Mouse (Mus musculus) v-Abl transformed pro-B cells (cell line): Measurements from ENCODE around the gene Pten.
"Not testable (repeated sequence)": the region's sequence is repeated elsewhere in the genome, so short reads cannot be mapped to it uniquely, and the experiment has no call there.

ENCODE experiments used
- in situ Hi-C, 2 experiments: fragments of 400-800 bp; cut with MboI; formaldehyde crosslinking; loops; one replicate each; pipeline ENCODE4 v1.15.1; 2025; ENCODE audit not compliant: unreplicated experiment in 2 of 2

Gene Pten

DNA sequence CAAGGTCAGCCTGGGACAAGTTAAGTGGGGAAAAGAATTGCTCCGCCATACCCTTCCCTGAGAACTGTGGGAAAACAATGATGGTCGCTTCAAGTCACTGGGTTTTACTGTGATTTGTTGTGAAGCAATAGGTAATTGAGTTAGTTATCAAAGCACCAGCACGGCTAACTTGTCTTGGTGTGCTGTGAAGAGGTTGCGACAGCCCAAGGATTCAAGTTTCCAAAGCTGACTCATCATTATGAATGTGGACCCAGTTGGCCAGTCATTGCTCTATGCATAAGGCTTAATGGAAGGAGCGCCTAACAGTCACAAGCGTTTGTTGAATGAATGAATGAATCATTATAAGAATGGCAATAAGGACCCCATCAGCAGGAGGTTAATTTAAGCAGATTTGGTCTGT, 4.9 kb upstream of the Pten start:
- in situ Hi-C loops = loop anchor here in 1 of 2 experiments (10.0 kb wide), 1 partner anchor 352 kb away; no protein-coding TSS in a partner anchor

- in situ Hi-C loops = loop anchor here in 1 of 2 experiments (10.0 kb wide), 1 partner anchor 351 kb away; no protein-coding TSS in a partner anchor
These were observed 3.9 kb upstream of the Pten start for GRCm38 (mm10) chr19:32753386-32753785.

- in situ Hi-C loops = loop anchor here in 1 of 2 experiments (10.0 kb wide), 1 partner anchor 350 kb away; no protein-coding TSS in a partner anchor
These were observed 2.9 kb upstream of the Pten start for GRCm38 (mm10) chr19:32754188-32755000.

DNA sequence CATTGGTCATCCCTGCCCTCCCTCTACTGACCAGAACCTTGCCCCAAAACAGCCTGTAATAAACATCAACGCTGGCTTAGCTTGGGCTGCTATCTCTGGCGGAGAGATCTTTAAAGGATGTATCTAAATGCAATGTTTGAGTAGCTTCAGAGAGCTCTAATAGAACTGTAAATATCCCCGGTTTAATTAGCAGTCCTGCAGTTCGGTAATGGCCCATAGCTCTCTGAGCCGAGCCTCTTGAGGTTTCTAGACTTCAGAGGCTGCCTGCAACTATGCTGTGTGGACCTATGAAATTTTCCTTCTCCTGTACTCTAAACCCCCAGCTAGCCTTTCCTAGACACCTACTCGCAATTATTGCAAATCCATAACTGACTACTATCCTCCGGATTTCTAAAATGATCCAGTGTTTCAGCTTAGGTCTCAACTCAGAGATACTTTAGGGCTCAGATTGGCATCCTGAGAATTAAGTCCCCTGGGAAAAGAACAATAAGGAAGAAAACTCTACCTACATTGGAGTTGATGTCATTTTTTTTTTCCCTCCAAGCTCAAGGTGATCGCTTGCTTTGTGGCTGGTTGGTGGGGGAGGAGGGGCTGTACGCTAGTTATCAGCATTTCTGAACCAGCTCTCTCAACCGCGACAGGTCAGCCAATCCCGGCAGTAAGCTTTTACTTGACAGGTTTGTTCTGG, 2.0 kb upstream of the Pten start:
- in situ Hi-C loops = loop anchor here (5.0 to 10.0 kb wide), 7 partner anchors 33 to 1462 kb away; no protein-coding TSS in a partner anchor

GRCm38 (mm10) chr19:32755792-32756635, 1.3 kb upstream of the Pten start:
- in situ Hi-C loops = loop anchor here (5.0 to 10.0 kb wide), 7 partner anchors 34 to 1461 kb away; no protein-coding TSS in a partner anchor

GRCm38 (mm10) chr19:32756636-32756899, 729 bp upstream of the Pten start:
- in situ Hi-C loops = loop anchor here (5.0 to 10.0 kb wide), 7 partner anchors 34 to 1461 kb away; no protein-coding TSS in a partner anchor

DNA sequence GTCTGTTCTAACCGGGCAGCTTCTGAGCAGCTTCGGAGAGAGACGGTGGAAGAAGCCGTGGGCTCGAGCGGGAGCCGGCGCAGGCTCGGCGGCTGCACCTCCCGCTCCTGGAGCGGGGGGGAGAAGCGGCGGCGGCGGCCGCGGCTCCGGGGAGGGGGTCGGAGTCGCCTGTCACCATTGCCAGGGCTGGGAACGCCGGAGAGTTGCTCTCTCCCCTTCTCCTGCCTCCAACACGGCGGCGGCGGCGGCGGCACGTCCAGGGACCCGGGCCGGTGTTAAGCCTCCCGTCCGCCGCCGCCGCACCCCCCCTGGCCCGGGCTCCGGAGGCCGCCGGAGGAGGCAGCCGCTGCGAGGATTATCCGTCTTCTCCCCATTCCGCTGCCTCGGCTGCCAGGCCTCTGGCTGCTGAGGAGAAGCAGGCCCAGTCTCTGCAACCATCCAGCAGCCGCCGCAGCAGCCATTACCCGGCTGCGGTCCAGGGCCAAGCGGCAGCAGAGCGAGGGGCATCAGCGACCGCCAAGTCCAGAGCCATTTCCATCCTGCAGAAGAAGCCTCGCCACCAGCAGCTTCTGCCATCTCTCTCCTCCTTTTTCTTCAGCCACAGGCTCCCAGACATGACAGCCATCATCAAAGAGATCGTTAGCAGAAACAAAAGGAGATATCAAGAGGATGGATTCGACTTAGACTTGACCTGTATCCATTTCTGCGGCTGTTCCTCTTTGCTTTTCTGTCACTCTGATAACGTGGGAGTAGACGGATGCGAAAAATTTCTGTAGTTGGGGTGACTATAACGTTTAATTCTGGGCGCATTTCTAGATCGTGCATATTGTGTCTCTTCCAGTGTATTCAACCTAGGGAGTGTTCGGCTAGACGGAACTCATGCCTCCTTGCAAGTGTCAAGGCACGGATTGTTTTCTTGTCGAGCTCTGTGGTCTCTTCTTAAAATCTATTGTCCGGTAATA, 815 bp downstream of the Pten start:
- in situ Hi-C loops = loop anchor here (5.0 to 10.0 kb wide), 7 partner anchors 36 to 1459 kb away; no protein-coding TSS in a partner anchor

- in situ Hi-C loops = loop anchor here (5.0 to 10.0 kb wide), 7 partner anchors 36 to 1459 kb away; no protein-coding TSS in a partner anchor
These were observed 1.5 kb downstream of the Pten start for GRCm38 (mm10) chr19:32758793-32759161.

DNA sequence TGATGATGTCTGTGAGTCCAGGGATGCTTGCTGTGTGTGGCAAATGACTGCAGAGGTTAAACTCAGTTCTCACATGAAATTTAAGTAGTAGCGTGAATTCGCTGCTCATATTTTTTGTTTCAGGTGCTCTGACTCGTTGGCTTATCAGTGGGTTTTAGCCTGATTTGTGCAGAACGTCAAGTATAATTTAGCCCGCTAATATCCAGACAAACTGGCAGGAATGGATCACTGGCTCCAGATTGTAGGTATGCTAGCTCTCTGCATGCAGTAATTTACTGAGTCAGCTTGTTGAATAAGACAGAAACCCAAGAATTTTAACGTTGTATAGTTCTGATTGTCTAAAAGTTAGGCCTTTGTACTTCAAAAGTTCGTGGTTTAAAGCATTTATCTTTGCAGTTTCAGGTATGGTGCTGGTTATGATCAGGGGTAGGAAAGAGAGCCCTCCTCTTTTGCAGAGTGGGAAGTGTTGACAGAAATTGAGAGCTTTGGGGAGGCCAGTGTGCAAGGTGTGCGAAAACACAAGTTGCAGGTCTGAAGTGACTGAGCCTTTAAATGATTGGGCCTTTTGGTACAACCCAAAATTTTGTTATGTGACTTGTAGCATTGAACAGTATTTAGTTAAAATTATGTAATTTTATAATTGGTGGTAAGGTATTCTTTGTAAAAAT, 2.2 kb downstream of the Pten start:
- in situ Hi-C loops = loop anchor here (5.0 to 10.0 kb wide), 8 partner anchors 37 to 1458 kb away; no protein-coding TSS in a partner anchor

- in situ Hi-C loops = loop anchor here in 1 of 2 experiments (10.0 kb wide), 1 partner anchor 54 kb away; no protein-coding TSS in a partner anchor
These were observed 3.2 kb downstream of the Pten start for GRCm38 (mm10) chr19:32760499-32760898.

GRCm38 (mm10) chr19:32761162-32761561, 3.9 kb downstream of the Pten start:
- in situ Hi-C loops = loop anchor here in 1 of 2 experiments (10.0 kb wide), 1 partner anchor 54 kb away; no protein-coding TSS in a partner anchor

- in situ Hi-C loops = loop anchor here in 1 of 2 experiments (10.0 kb wide), 1 partner anchor 52 kb away; no protein-coding TSS in a partner anchor
These were observed 5.2 kb downstream of the Pten start for GRCm38 (mm10) chr19:32762493-32762892.

DNA sequence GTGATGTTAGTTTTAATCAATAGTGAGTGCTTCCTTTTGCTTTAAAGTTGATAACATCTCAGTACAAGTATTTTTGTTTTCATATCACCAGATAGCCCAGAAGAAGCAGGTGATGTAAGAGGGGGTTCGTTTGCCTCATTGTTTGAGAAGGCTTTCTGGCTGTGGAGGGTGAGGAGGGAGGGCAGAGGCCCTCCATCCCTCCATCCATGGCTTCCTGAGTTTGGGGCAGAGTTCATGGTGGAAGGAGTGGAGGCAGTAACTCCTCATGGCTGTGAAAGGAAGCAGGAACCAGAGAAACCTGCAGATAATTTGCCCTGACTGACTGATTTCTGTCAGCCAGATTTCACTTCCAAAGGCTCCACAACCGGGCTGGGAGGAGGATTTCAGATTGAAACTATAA, 21.1 kb downstream of the Pten start:
- in situ Hi-C loops = no loop called here

DNA sequence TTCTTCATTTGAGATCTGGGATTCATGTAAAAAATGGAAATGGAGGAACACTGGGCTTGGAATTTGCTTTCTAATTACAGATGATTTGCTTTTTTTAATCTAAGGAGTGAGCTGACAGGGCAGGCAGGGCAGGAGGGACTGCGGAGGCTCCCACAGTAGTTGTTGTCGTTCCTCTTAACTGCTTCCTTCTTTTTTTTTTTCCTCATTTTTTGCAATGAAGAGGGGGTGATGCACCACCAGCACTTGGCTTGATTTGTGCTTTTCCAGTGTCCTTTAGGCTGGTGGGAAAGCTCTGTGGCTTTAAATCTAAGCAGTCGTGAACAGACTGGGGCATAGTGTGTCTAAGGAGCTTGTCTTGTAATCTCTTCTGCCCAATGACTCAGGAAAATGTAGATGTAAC, 21.8 kb downstream of the Pten start:
- in situ Hi-C loops = no loop called here

DNA sequence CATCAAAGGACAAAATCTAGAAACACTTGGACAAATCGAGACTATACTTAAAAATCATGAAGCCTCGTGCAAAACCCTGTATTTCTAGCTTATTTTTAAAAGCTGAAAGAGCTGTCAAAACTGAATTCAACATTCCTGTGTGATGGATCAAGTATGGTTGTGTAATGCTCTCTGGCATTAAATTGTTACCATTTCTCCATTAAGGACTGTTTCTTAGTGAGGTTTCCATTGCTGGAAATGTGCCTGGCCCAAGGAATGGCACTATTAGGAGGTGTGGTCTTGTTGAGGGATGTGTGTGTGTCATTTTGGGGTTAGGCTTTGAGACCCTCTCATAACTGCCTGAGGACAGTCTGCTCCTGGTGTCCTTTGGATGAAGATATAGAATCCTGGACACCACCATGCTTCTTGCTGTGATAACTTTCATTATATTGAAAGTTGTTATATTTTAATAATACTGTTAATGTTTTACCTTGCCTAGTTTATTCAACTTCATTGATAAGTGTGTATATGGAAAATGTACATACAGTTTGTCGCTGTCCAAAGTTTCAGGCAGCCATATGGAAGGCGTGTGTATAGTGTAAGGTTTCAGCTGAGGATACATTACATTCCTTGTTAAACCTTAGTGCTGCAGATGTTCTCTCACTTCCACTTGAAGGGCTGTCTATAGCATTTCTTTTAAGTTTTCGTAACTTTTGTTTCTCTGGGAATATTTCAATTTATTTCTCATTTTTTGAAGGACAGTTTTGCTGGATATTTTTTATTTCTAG, 24.2 kb downstream of the Pten start:
- in situ Hi-C loops = no loop called here

DNA sequence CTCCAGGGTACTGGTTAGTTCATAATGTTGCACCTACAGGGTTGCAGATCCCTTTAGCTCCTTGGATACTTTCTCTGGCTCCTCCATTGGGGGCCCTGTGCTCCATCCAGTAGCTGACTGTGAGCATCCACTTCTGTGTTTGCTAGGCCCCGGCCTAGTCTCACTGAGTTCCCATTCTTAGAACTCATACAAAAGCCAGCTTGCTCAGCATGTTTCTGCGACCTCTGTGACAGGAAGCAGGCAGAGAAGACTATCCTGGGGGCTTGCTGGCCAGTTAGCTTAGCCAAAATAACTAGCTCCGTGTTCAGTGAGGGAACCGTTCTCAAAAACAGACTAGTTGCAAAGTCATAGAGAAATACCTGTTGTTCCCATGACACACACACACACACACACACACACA, 30.1 kb downstream of the Pten start:
- in situ Hi-C loops = not testable (repeated sequence)

- in situ Hi-C loops = not testable (repeated sequence)
These were observed 30.7 kb downstream of the Pten start for GRCm38 (mm10) chr19:32788016-32788415.

DNA sequence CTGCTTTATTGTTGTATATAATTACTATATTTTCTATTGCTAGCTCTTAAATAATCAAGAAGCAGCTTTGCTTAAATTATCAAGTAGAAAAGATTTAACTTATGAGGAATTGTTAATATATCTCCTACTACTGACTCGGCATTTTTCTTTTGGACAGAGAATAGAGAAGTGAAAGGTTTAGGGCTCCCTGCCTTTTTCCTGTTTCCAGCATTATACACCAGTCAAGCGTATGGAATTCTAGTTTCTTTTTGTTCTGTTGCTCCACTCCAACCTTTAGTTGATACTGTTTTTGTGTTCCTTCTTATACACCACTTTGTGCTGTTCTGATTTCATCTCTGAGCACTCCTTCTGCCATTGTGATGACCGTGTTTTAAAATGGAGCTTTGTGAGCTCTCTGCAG, 32.2 kb downstream of the Pten start:
- in situ Hi-C loops = no loop called here
